Mouse (Mus musculus): ENCODE measurements around the gene Hmgn2.

GRCm38 (mm10) chr4:134012858-134013528, 44.5 kb upstream of the Hmgn2 start:
- TF ChIP-seq CTCF (IDR thresholded peaks at IDR 0.05; ENCODE audit: low read depth, low read length) (no peak), POLR2A (IDR thresholded peaks at IDR 0.05; ENCODE audit: borderline replicate concordance, low read depth, low read length) (no peak)
